Comparison of ENCODE assay signal across 25 mouse cellular contexts in the genomic region with DNA sequence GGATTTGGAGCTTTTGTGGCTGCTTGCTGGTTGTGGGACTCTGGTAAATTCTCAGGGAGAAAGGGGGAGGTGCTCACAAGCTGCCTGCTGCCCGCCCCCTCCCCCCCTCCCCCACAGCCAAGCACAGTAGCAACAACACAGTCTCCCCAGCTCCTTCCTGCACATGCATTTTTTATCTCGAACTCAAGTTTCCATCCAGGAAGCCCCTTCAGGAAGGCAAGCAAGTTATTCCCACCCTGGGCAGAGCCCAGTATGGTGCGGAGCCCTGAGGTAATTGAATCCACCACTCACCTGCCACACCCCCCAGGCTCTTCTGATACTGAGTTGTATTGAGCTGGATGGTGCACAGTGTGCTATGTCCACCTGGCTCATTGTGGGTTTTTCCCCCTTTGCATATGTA.
DNase-seq lines count a peak whose midpoint lies in the region; ATAC-seq and TF ChIP-seq lines count a peak whose summit lies in the region.
"Had no signal": no experiment of that assay in that cellular context is flagged by ENCODE, and none has a peak within 500 bp of the region (broad histone marks: within the 10 kb centered on the region; RNA-seq: fewer than 3 reads in every experiment).

No protein-coding gene starts in this region.

- DNase-seq in embryonic facial prominence, embryonic 11.5 days (ENCODE audit: low spot score): peak; percentile 7
- no peak for DNase-seq in embryonic facial prominence, embryonic 10.5 days (ENCODE audit: low spot score)
- no peak for DNase-seq in heart, postnatal 10 days
- DNase-seq in liver, embryonic 11.5 days (ENCODE audit: low spot score): no peak
- DNase-seq in left cerebral cortex, adult 2 months (ENCODE audit: extremely low spot score in 1 of 2, low spot score in 2 of 2): no peak
- DNase-seq: adrenal gland, adult 8-10 months; cerebellum, adult 2 months; cerebellum, postnatal 14 days; gastrocnemius, postnatal 10 days; kidney, adult 9 months; kidney, postnatal 25 days; liver; midbrain, embryonic 14.5 days; right cerebral cortex, adult 18-20 months; spleen, adult 18-20 months; thymus, adult 2 months; thymus, postnatal 36 days had no signal

- 18% methylated on average over 3 of the region's 3 CpGs for WGBS in embryonic facial prominence, embryonic 11.5 days
- WGBS in embryonic facial prominence, embryonic 10.5 days: 16% methylated on average over 3 of the region's 3 CpGs
- WGBS in heart, embryonic 14.5 days: 31% methylated on average over 3 of the region's 3 CpGs
- WGBS in liver, embryonic 12.5 days (ENCODE audit: insufficient replicate concordance): 23% methylated on average over 3 of the region's 3 CpGs
- WGBS in liver, embryonic 11.5 days: 20% methylated on average over 3 of the region's 3 CpGs
- 14% methylated on average over 3 of the region's 3 CpGs for WGBS in embryonic facial prominence, embryonic 13.5 days

- no peak overlapping the region for H3K27ac ChIP-seq in embryonic facial prominence, embryonic 11.5 days (replicated peaks; ENCODE audit: low read depth, low read length)
- no peak overlapping the region for H3K27ac ChIP-seq in embryonic facial prominence, embryonic 10.5 days (replicated peaks)
- H3K27ac ChIP-seq in heart, embryonic 14.5 days (replicated peaks in 1 of 2; ENCODE audit: control insufficient read depth in 1 of 2, insufficient read depth in 1 of 2, low read depth in 2 of 2, low read length in 2 of 2): no peak overlapping the region
- no peak overlapping the region for H3K27ac ChIP-seq in liver, embryonic 12.5 days
- H3K27ac ChIP-seq in liver, embryonic 11.5 days (ENCODE audit: low read depth, low read length): no peak overlapping the region
- H3K27ac ChIP-seq in embryonic facial prominence, embryonic 13.5 days: 0 out of 2 replicates have a peak overlapping the region, but pooled peaks have one; percentile 11
- no peak overlapping the region for H3K27ac ChIP-seq in left cerebral cortex, adult 2 months
- H3K27ac ChIP-seq: forebrain, embryonic 13.5 days; hindbrain, embryonic 14.5 days; lung, embryonic 15.5 days had no signal

- intact Hi-C loops in heart, postnatal 10 days (cut with DNase I): no loop called here
- intact Hi-C loops in left cerebral cortex, adult 2 months (cut with DNase I): no loop called here

- H3K4me2 ChIP-seq in embryonic facial prominence, embryonic 11.5 days (ENCODE audit: low read depth, low read length): no peak overlapping the region
- H3K4me2 ChIP-seq in heart, embryonic 14.5 days (ENCODE audit: low read length): no peak overlapping the region
- no peak overlapping the region for H3K4me2 ChIP-seq in liver, embryonic 12.5 days
- no peak overlapping the region for H3K4me2 ChIP-seq in liver, embryonic 11.5 days
- no peak overlapping the region for H3K4me2 ChIP-seq in embryonic facial prominence, embryonic 13.5 days
- H3K4me2 ChIP-seq: forebrain, embryonic 13.5 days; hindbrain, embryonic 14.5 days; lung, embryonic 15.5 days had no signal

- no peak for TF ChIP-seq CTCF in left cerebral cortex, adult 2 months (IDR thresholded peaks at IDR 0.05)

- H3K9ac ChIP-seq in embryonic facial prominence, embryonic 11.5 days (replicated peaks; ENCODE audit: low read length): no peak overlapping the region
- no peak overlapping the region for H3K9ac ChIP-seq in heart, embryonic 14.5 days (ENCODE audit: low read length)
- no peak overlapping the region for H3K9ac ChIP-seq in liver, embryonic 12.5 days
- H3K9ac ChIP-seq in liver, embryonic 11.5 days (ENCODE audit: low read depth, low read length): no peak overlapping the region
- no peak overlapping the region for H3K9ac ChIP-seq in embryonic facial prominence, embryonic 13.5 days
- H3K9ac ChIP-seq: forebrain, embryonic 13.5 days; hindbrain, embryonic 14.5 days; lung, embryonic 15.5 days had no signal

- H3K4me1 ChIP-seq in embryonic facial prominence, embryonic 11.5 days (ENCODE audit: control insufficient read depth, insufficient read depth, low read length): no peaks in the 10 kb centered on the region
- peaks cover 21% of the 10 kb centered on the region for H3K4me1 ChIP-seq in embryonic facial prominence, embryonic 10.5 days
- H3K4me1 ChIP-seq in heart, embryonic 14.5 days (ENCODE audit: control insufficient read depth in 2 of 2, insufficient read depth in 2 of 2, low read length in 2 of 2): peaks cover 0 to 5% of the 10 kb centered on the region in 2 experiments; a peak in 1 of 4 replicates
- no peaks in the 10 kb centered on the region for H3K4me1 ChIP-seq in liver, embryonic 12.5 days
- no peaks in the 10 kb centered on the region for H3K4me1 ChIP-seq in liver, embryonic 11.5 days (replicated peaks; ENCODE audit: control insufficient read depth, insufficient read depth, low read length)
- H3K4me1 ChIP-seq in embryonic facial prominence, embryonic 13.5 days: peaks cover 22% of the 10 kb centered on the region
- H3K4me1 ChIP-seq: lung, embryonic 15.5 days had no signal

- H3K4me3 ChIP-seq in embryonic facial prominence, embryonic 11.5 days (ENCODE audit: low read depth, low read length): no peak overlapping the region
- no peak overlapping the region for H3K4me3 ChIP-seq in embryonic facial prominence, embryonic 10.5 days
- no peak overlapping the region for H3K4me3 ChIP-seq in heart, embryonic 14.5 days (ENCODE audit: control insufficient read depth in 1 of 2, insufficient read depth in 1 of 2, low read depth in 1 of 2, low read length in 2 of 2)
- H3K4me3 ChIP-seq in liver, embryonic 12.5 days: no peak overlapping the region
- H3K4me3 ChIP-seq in liver, embryonic 11.5 days (ENCODE audit: low read depth, low read length): no peak overlapping the region
- no peak overlapping the region for H3K4me3 ChIP-seq in embryonic facial prominence, embryonic 13.5 days
- H3K4me3 ChIP-seq in left cerebral cortex, adult 2 months: no peak overlapping the region
- H3K4me3 ChIP-seq: forebrain, embryonic 13.5 days; lung, embryonic 15.5 days had no signal

- H3K27me3 ChIP-seq in embryonic facial prominence, embryonic 11.5 days (ENCODE audit: control insufficient read depth, insufficient read depth, low read length): no peaks in the 10 kb centered on the region
- no peaks in the 10 kb centered on the region for H3K27me3 ChIP-seq in embryonic facial prominence, embryonic 10.5 days (replicated peaks; ENCODE audit: low read depth, poor library complexity, severe bottlenecking)
- no peaks in the 10 kb centered on the region for H3K27me3 ChIP-seq in heart, embryonic 14.5 days (ENCODE audit: control insufficient read depth, insufficient read depth, low read length)
- H3K27me3 ChIP-seq in liver, embryonic 12.5 days (replicated peaks): no peaks in the 10 kb centered on the region
- H3K27me3 ChIP-seq in liver, embryonic 11.5 days (replicated peaks; ENCODE audit: control insufficient read depth, insufficient read depth, low read length): no peaks in the 10 kb centered on the region
- H3K27me3 ChIP-seq in embryonic facial prominence, embryonic 13.5 days: no peaks in the 10 kb centered on the region
- H3K27me3 ChIP-seq: forebrain, embryonic 13.5 days; lung, embryonic 15.5 days had no signal

- H3K9me3 ChIP-seq in embryonic facial prominence, embryonic 11.5 days (replicated peaks; ENCODE audit: control insufficient read depth, low read length): no peaks in the 10 kb centered on the region
- 0 out of 2 replicates have a peak, but pooled peaks cover 3% of the 10 kb centered on the region for H3K9me3 ChIP-seq in embryonic facial prominence, embryonic 10.5 days
- H3K9me3 ChIP-seq in heart, embryonic 14.5 days (ENCODE audit: control insufficient read depth, low read length): peaks cover 6% of the 10 kb centered on the region; the same call in 1 of the 2 replicates
- peaks cover 23% of the 10 kb centered on the region for H3K9me3 ChIP-seq in liver, embryonic 12.5 days (replicated peaks)
- H3K9me3 ChIP-seq in liver, embryonic 11.5 days (ENCODE audit: control insufficient read depth, low read length): 0 out of 2 replicates have a peak, but pooled peaks cover 2% of the 10 kb centered on the region
- H3K9me3 ChIP-seq in embryonic facial prominence, embryonic 13.5 days: 0 out of 2 replicates have a peak, but pooled peaks cover 3% of the 10 kb centered on the region
- H3K9me3 ChIP-seq: lung, embryonic 15.5 days had no signal

- no peaks in the 10 kb centered on the region for H3K36me3 ChIP-seq in embryonic facial prominence, embryonic 11.5 days (replicated peaks; ENCODE audit: control insufficient read depth, insufficient read depth, low read depth, low read length)
- no peaks in the 10 kb centered on the region for H3K36me3 ChIP-seq in embryonic facial prominence, embryonic 10.5 days (replicated peaks)
- no peaks in the 10 kb centered on the region for H3K36me3 ChIP-seq in heart, embryonic 14.5 days (ENCODE audit: control insufficient read depth, insufficient read depth, low read length)
- no peaks in the 10 kb centered on the region for H3K36me3 ChIP-seq in liver, embryonic 12.5 days
- H3K36me3 ChIP-seq in liver, embryonic 11.5 days (ENCODE audit: control insufficient read depth, insufficient read depth, low read length): no peaks in the 10 kb centered on the region
- peaks cover 3% of the 10 kb centered on the region; the same call in 1 of the 2 replicates for H3K36me3 ChIP-seq in embryonic facial prominence, embryonic 13.5 days
- H3K36me3 ChIP-seq: G1E; lung, embryonic 15.5 days had no signal

- peak; percentile 73; the same call in 1 of the 2 replicates for ATAC-seq in embryonic facial prominence, embryonic 11.5 days (replicated peaks; ENCODE audit: insufficient number of reproducible peaks, low FRiP score, low TSS enrichment, low read depth)
- peak; percentile 81 for ATAC-seq in heart, embryonic 14.5 days (ENCODE audit: insufficient number of reproducible peaks, insufficient read depth, low FRiP score, low read depth)
- 0 out of 2 replicates have a peak, but pooled peaks have one; percentile 40 for ATAC-seq in liver, embryonic 12.5 days
- no peak; the same call in 1 of the 2 replicates for ATAC-seq in liver, embryonic 11.5 days (replicated peaks; ENCODE audit: low FRiP score)
- ATAC-seq in embryonic facial prominence, embryonic 13.5 days (ENCODE audit: insufficient number of reproducible peaks, insufficient read depth, low FRiP score, low TSS enrichment, low read depth): peak; percentile 6; the same call in 1 of the 2 replicates
- ATAC-seq: forebrain, embryonic 13.5 days; intestine, postnatal 0 days had no signal
